Comparison of ENCODE assay signal across 10 mouse cellular contexts in genomic region chr16:38632147-38632546, GRCm38 (mm10).
DNase-seq lines count a peak whose midpoint lies in the region; ATAC-seq and TF ChIP-seq lines count a peak whose summit lies in the region.
"Had no signal": no experiment of that assay in that cellular context is flagged by ENCODE, and none has a peak within 500 bp of the region (broad histone marks: within the 10 kb centered on the region; RNA-seq: fewer than 3 reads in every experiment).

No protein-coding gene starts in this region.

- H3K36me3 ChIP-seq in kidney, postnatal 0 days (ENCODE audit: insufficient read depth, low read length): no peaks in the 10 kb centered on the region
- H3K36me3 ChIP-seq in small intestine, adult 2 months (ENCODE audit: control insufficient read depth, insufficient read depth, low read length): no peaks in the 10 kb centered on the region
- H3K36me3 ChIP-seq: neural tube, embryonic 13.5 days had no signal

- no peaks in the 10 kb centered on the region for H3K27me3 ChIP-seq in cerebellum, adult 2 months (ENCODE audit: control insufficient read depth, insufficient read depth, low read length)
- no peaks in the 10 kb centered on the region for H3K27me3 ChIP-seq in kidney, postnatal 0 days (ENCODE audit: insufficient read depth, low read length)
- H3K27me3 ChIP-seq in small intestine, adult 2 months (ENCODE audit: control insufficient read depth, insufficient read depth, low read length): no peaks in the 10 kb centered on the region
- H3K27me3 ChIP-seq: heart, embryonic 13.5 days; neural tube, embryonic 13.5 days had no signal

- peak; percentile 42; the same call in 1 of the 2 replicates for TF ChIP-seq CTCF in cerebellum, adult 2 months (IDR thresholded peaks at IDR 0.05; ENCODE audit: borderline replicate concordance, insufficient read depth, low read depth, low read length)
- peak; percentile 74 for TF ChIP-seq CTCF in kidney, postnatal 0 days (IDR thresholded peaks at IDR 0.05; ENCODE audit: low read depth)
- peak; percentile 83 for TF ChIP-seq CTCF in small intestine, adult 2 months (IDR thresholded peaks at IDR 0.05; ENCODE audit: extremely low read depth, insufficient read length, insufficient replicate concordance, low read depth, low read length)

- no peak for TF ChIP-seq POLR2A in cerebellum, adult 2 months (IDR thresholded peaks at IDR 0.05; ENCODE audit: borderline replicate concordance, insufficient read depth, low read length)
- TF ChIP-seq POLR2A in small intestine, adult 2 months (IDR thresholded peaks at IDR 0.05; ENCODE audit: low read depth, low read length): no peak

- H3K27ac ChIP-seq in cerebellum, adult 2 months (ENCODE audit: insufficient read depth, low read length): no peak overlapping the region
- H3K27ac ChIP-seq in kidney, postnatal 0 days: no peak overlapping the region
- H3K27ac ChIP-seq in small intestine, adult 2 months (ENCODE audit: insufficient read depth, low read depth, low read length): no peak overlapping the region
- H3K27ac ChIP-seq: neural tube, embryonic 13.5 days had no signal

- H3K4me3 ChIP-seq in cerebellum, adult 2 months (replicated peaks; ENCODE audit: insufficient read depth, low read depth, low read length): no peak overlapping the region
- no peak overlapping the region for H3K4me3 ChIP-seq in kidney, postnatal 0 days (replicated peaks; ENCODE audit: low read depth, low read length)
- no peak overlapping the region for H3K4me3 ChIP-seq in small intestine, adult 2 months (ENCODE audit: low read depth, low read length)
- H3K4me3 ChIP-seq: heart, embryonic 13.5 days; neural tube, embryonic 13.5 days had no signal

- H3K9me3 ChIP-seq in kidney, postnatal 0 days (replicated peaks; ENCODE audit: low read length): no peaks in the 10 kb centered on the region
- H3K9me3 ChIP-seq: heart, embryonic 13.5 days; neural tube, embryonic 13.5 days had no signal

- H3K4me2 ChIP-seq in kidney, postnatal 0 days (ENCODE audit: low read length): no peak overlapping the region
- H3K4me2 ChIP-seq: heart, embryonic 13.5 days; neural tube, embryonic 13.5 days had no signal

- no peak for ATAC-seq in kidney, postnatal 0 days (replicated peaks; ENCODE audit: low FRiP score, low read depth)

- no peak overlapping the region for H3K9ac ChIP-seq in kidney, postnatal 0 days (ENCODE audit: low read depth, low read length)
- H3K9ac ChIP-seq: heart, embryonic 13.5 days; neural tube, embryonic 13.5 days had no signal

- 53% methylated on average over 6 of the region's 6 CpGs for WGBS in cerebellum, adult 2 months
- 71% methylated on average over 6 of the region's 6 CpGs for WGBS in kidney, postnatal 0 days
- WGBS in small intestine, adult 2 months: 56% methylated on average over 6 of the region's 6 CpGs

- no peaks in the 10 kb centered on the region; the same call in 1 of the 2 replicates for H3K4me1 ChIP-seq in cerebellum, adult 2 months (ENCODE audit: control insufficient read depth, insufficient read depth, low read length)
- no peaks in the 10 kb centered on the region for H3K4me1 ChIP-seq in kidney, postnatal 0 days (replicated peaks; ENCODE audit: insufficient read depth, low read length)
- no peaks in the 10 kb centered on the region for H3K4me1 ChIP-seq in small intestine, adult 2 months (ENCODE audit: control insufficient read depth, insufficient read depth, insufficient read length, low read length)

- no peak for DNase-seq in cerebellum, adult 2 months
- no peak for DNase-seq in cerebellum, adult 9-11 months
- peak; percentile 24 to 46 for DNase-seq in urinary bladder, adult 18-20 months (ENCODE audit: low spot score in 2 of 2)
- DNase-seq in urinary bladder, adult 2 months (ENCODE audit: low spot score): no peak
- DNase-seq in forelimb bud, embryonic 11.5 days (ENCODE audit: low read depth, low spot score): peak; percentile 25
- DNase-seq in kidney, postnatal 0 days (ENCODE audit: low spot score): peak; percentile 32
- DNase-seq in lung, adult 18-20 months: peak; percentile 71 to 81

Comparison
In these comparisons a context has a peak if more than half of its experiments do, and no peak if none do; other contexts are left out.
1. DNase-seq: peak in urinary bladder, adult 18-20 months (2 of 2), forelimb bud, embryonic 11.5 days (single experiment), kidney, postnatal 0 days (single experiment) and lung, adult 18-20 months (2 of 2); none in cerebellum, adult 2 months (0 of 2), cerebellum, adult 9-11 months (single experiment) and urinary bladder, adult 2 months (single experiment).
2. Peak in every context shown above with its lines, with median percentiles within 50 percentile points of each other: CTCF ChIP-seq.